In genomic region chr2:167077199-167077962, GRCm38 (mm10) we compare ENCODE assay signal across 17 mouse cellular contexts.
"Had no signal": no experiment of that assay in that cellular context is flagged by ENCODE, and none has a peak within 500 bp of the region (broad histone marks: within the 10 kb centered on the region; RNA-seq: fewer than 3 reads in every experiment).

No protein-coding gene starts in this region.

- H3K27ac ChIP-seq: kidney, postnatal 0 days; liver, embryonic 14.5 days; macrophage; midbrain, embryonic 13.5 days; neural tube, embryonic 12.5 days; neural tube, embryonic 15.5 days had no signal

- H3K27me3 ChIP-seq: midbrain, embryonic 13.5 days; neural tube, embryonic 12.5 days; neural tube, embryonic 15.5 days had no signal

- H3K4me3 ChIP-seq: left cerebral cortex, adult 2 months; midbrain, embryonic 13.5 days; neural tube, embryonic 12.5 days; neural tube, embryonic 15.5 days had no signal

- DNase-seq: kidney, adult 2 months; kidney, postnatal 25 days; layer of hippocampus, postnatal 36 days; liver, postnatal 0 days; lung, embryonic 14.5 days; right cerebral cortex, adult 18-20 months; right cerebral cortex, postnatal 14 days; right cerebral cortex, postnatal 4 days; spleen, adult 18-20 months; thymus, postnatal 25 days had no signal

- H3K36me3 ChIP-seq: midbrain, embryonic 13.5 days; neural tube, embryonic 12.5 days; neural tube, embryonic 15.5 days had no signal
